Mouse (Mus musculus) left cerebral cortex, adult 9 months (tissue): ENCODE data around the gene Apaf1.

Source experiments
- DNase-seq, 2 experiments: peaks; one replicate each; pipeline ENCODE4 v3.0.0; 2022; ENCODE audit warnings: low spot score in 2 of 2

The Apaf1 gene

GRCm38 (mm10) chr10:90981811-90982210, 100.8 kb downstream of the Apaf1 start:
- DNase-seq: no peak

GRCm38 (mm10) chr10:90974491-90974890, 108.1 kb downstream of the Apaf1 start:
- DNase-seq: no peak

GRCm38 (mm10) chr10:90974084-90974483, 108.5 kb downstream of the Apaf1 start:
- DNase-seq: no peak

- no peak for DNase-seq
Measured at GRCm38 (mm10) chr10:90970560-90970959, 112.0 kb downstream of the Apaf1 start.

- DNase-seq: no peak
Measured at GRCm38 (mm10) chr10:90969355-90970174, 113.0 kb downstream of the Apaf1 start.

- no peak for DNase-seq
Measured at GRCm38 (mm10) chr10:90968247-90968646, 114.3 kb downstream of the Apaf1 start.

- DNase-seq: peak; percentile 74 to 87
Measured at GRCm38 (mm10) chr10:90966821-90967220, 115.7 kb downstream of the Apaf1 start.

GRCm38 (mm10) chr10:90965671-90966315, 116.8 kb downstream of the Apaf1 start:
- peak in 1 of 2 experiments; percentile 70 for DNase-seq

- no peak for DNase-seq
Measured at GRCm38 (mm10) chr10:90964511-90964910, 118.1 kb downstream of the Apaf1 start.

GRCm38 (mm10) chr10:90960374-90960773, 122.2 kb downstream of the Apaf1 start:
- DNase-seq: no peak

- no peak for DNase-seq
Measured at GRCm38 (mm10) chr10:90953821-90954220, 128.7 kb downstream of the Apaf1 start.

GRCm38 (mm10) chr10:90953103-90953709, 129.4 kb downstream of the Apaf1 start:
- DNase-seq: no peak

GRCm38 (mm10) chr10:90947608-90948373, 134.8 kb downstream of the Apaf1 start:
- DNase-seq: no peak

- no peak for DNase-seq
Measured at GRCm38 (mm10) chr10:90947043-90947442, 135.5 kb downstream of the Apaf1 start.

- DNase-seq: no peak
Measured at GRCm38 (mm10) chr10:90942001-90942700, 140.4 kb downstream of the Apaf1 start.

GRCm38 (mm10) chr10:90940521-90941520, 141.7 kb downstream of the Apaf1 start:
- no peak for DNase-seq
